Mouse (Mus musculus) leukemia stem cell, adult 10-12 weeks (primary cell): Measurements from ENCODE around the gene Fbxl17. TPM values are rescaled to one million over a fixed set of nuclear protein-coding genes. Genes with fewer than 3 reads are reported as not detected.

Source experiments
- polyA plus RNA-seq: library from polyadenylated mRNA; stranded (reverse); fragments of >175 nt; gene quantifications from 2 replicates; pipeline ENCODE4 v1.2.3, GENCODE M21; 2012; ENCODE audit warnings: low replicate concordance

Gene Fbxl17
- 10.3 and 21.5 TPM in 2 replicates for polyA plus RNA-seq

GRCm38 (mm10) chr17:63499636-63500155 lies at the start of gene Fbxl17:
Gene Fbxl17, minus strand, starts transcription at chr17:63500017.

